ENCODE assay signal across 8 mouse cellular contexts in the genomic region with DNA sequence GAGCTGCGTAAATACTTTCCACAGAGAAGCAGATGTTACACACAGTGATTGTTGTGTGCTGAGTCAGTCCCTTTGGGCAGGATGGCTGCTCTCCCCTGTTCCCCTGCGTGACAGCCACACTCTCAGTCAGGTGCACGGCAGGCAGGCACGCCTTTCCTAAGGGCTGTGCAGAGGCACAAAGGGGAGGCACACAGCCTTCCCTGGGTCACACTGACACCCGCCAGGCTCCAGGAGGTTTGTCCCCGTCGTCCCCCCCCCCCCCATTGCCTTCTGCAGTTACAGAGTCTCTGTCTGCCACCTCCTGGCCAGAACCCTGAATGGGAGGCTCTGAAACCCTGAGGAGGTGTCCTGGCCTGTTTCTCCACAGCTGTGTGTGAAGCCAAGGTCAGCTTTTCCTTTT.
DNase-seq lines count a peak whose midpoint lies in the region; ATAC-seq and TF ChIP-seq lines count a peak whose summit lies in the region.

No protein-coding gene starts in this region.

- no peaks in the 10 kb centered on the region for H3K36me3 ChIP-seq in forebrain, embryonic 11.5 days (ENCODE audit: control insufficient read depth, insufficient read depth, low read length)
- no peaks in the 10 kb centered on the region for H3K36me3 ChIP-seq in forebrain, embryonic 15.5 days
- no peaks in the 10 kb centered on the region for H3K36me3 ChIP-seq in midbrain, embryonic 11.5 days (ENCODE audit: control insufficient read depth, insufficient read depth, low read length)
- no peaks in the 10 kb centered on the region for H3K36me3 ChIP-seq in midbrain, embryonic 16.5 days (ENCODE audit: control insufficient read depth, insufficient read depth, low read length)
- H3K36me3 ChIP-seq in hindbrain, postnatal 0 days (ENCODE audit: insufficient read depth, low read length): no peaks in the 10 kb centered on the region

- H3K9ac ChIP-seq in forebrain, embryonic 11.5 days (ENCODE audit: low read length): no peak overlapping the region
- H3K9ac ChIP-seq in forebrain, embryonic 15.5 days (replicated peaks): no peak overlapping the region
- H3K9ac ChIP-seq in midbrain, embryonic 11.5 days (ENCODE audit: low read length): no peak overlapping the region
- no peak overlapping the region for H3K9ac ChIP-seq in midbrain, embryonic 16.5 days (ENCODE audit: low read depth, low read length)
- no peak overlapping the region for H3K9ac ChIP-seq in hindbrain, postnatal 0 days (replicated peaks; ENCODE audit: low read length)

- H3K9me3 ChIP-seq in forebrain, embryonic 11.5 days (ENCODE audit: control insufficient read depth, low read length): no peaks in the 10 kb centered on the region
- no peaks in the 10 kb centered on the region for H3K9me3 ChIP-seq in forebrain, embryonic 15.5 days
- H3K9me3 ChIP-seq in midbrain, embryonic 11.5 days (ENCODE audit: control insufficient read depth, low read length): no peaks in the 10 kb centered on the region
- no peaks in the 10 kb centered on the region for H3K9me3 ChIP-seq in midbrain, embryonic 16.5 days (replicated peaks; ENCODE audit: control insufficient read depth, low read length, poor library complexity, severe bottlenecking)
- no peaks in the 10 kb centered on the region for H3K9me3 ChIP-seq in hindbrain, postnatal 0 days (ENCODE audit: low read length)

- H3K27ac ChIP-seq in forebrain, embryonic 11.5 days (ENCODE audit: low read depth, low read length): no peak overlapping the region
- H3K27ac ChIP-seq in forebrain, embryonic 15.5 days (replicated peaks): no peak overlapping the region
- no peak overlapping the region for H3K27ac ChIP-seq in midbrain, embryonic 11.5 days (ENCODE audit: low read depth, low read length)
- no peak overlapping the region for H3K27ac ChIP-seq in midbrain, embryonic 16.5 days (ENCODE audit: low read length)
- H3K27ac ChIP-seq in hindbrain, postnatal 0 days: no peak overlapping the region

- WGBS in forebrain, embryonic 11.5 days: 21% methylated on average over 7 of the region's 7 CpGs
- 20% methylated on average over 7 of the region's 7 CpGs for WGBS in forebrain, embryonic 15.5 days
- 33% methylated on average over 7 of the region's 7 CpGs for WGBS in midbrain, embryonic 11.5 days
- 34% methylated on average over 5 of the region's 7 CpGs for WGBS in midbrain, embryonic 16.5 days
- WGBS in hindbrain, postnatal 0 days: 20% methylated on average over 7 of the region's 7 CpGs

- no peak for DNase-seq in forebrain, embryonic 11.5 days (ENCODE audit: low spot score)
- DNase-seq in midbrain, embryonic 11.5 days (ENCODE audit: low spot score, missing footprints): no peak
- DNase-seq in hindbrain, postnatal 0 days (ENCODE audit: low spot score): peak; percentile 20
- DNase-seq in right cerebral cortex, adult 18-20 months: no peak
- no peak for DNase-seq in left cerebral cortex, adult 11 months (ENCODE audit: low spot score)

- H3K4me1 ChIP-seq in forebrain, embryonic 11.5 days (replicated peaks; ENCODE audit: control insufficient read depth, insufficient read depth, low read length): peaks cover 6% of the 10 kb centered on the region
- peaks cover 2% of the 10 kb centered on the region for H3K4me1 ChIP-seq in forebrain, embryonic 15.5 days
- 0 out of 2 replicates have a peak, but pooled peaks cover 4% of the 10 kb centered on the region for H3K4me1 ChIP-seq in midbrain, embryonic 11.5 days (ENCODE audit: control insufficient read depth, insufficient read depth, low read length)
- H3K4me1 ChIP-seq in midbrain, embryonic 16.5 days (ENCODE audit: control insufficient read depth, insufficient read depth, low read length): peaks cover 4% of the 10 kb centered on the region; the same call in 1 of the 2 replicates
- no peaks in the 10 kb centered on the region for H3K4me1 ChIP-seq in hindbrain, postnatal 0 days (ENCODE audit: insufficient read depth, low read length)

- no peak overlapping the region for H3K4me3 ChIP-seq in forebrain, embryonic 11.5 days (ENCODE audit: low read depth, low read length)
- H3K4me3 ChIP-seq in forebrain, embryonic 15.5 days: no peak overlapping the region
- H3K4me3 ChIP-seq in midbrain, embryonic 11.5 days (ENCODE audit: low read depth, low read length): no peak overlapping the region
- no peak overlapping the region for H3K4me3 ChIP-seq in midbrain, embryonic 16.5 days (ENCODE audit: low read depth, low read length)
- no peak overlapping the region for H3K4me3 ChIP-seq in hindbrain, postnatal 0 days (ENCODE audit: low read length)

- peak; percentile 48 for TF ChIP-seq CTCF in hindbrain, postnatal 0 days (IDR thresholded peaks at IDR 0.05; ENCODE audit: low read depth)

- H3K4me2 ChIP-seq in forebrain, embryonic 11.5 days (ENCODE audit: low read depth, low read length, severe bottlenecking): no peak overlapping the region
- no peak overlapping the region for H3K4me2 ChIP-seq in forebrain, embryonic 15.5 days (replicated peaks)
- no peak overlapping the region for H3K4me2 ChIP-seq in midbrain, embryonic 11.5 days
- no peak overlapping the region for H3K4me2 ChIP-seq in midbrain, embryonic 16.5 days (ENCODE audit: low read length)
- H3K4me2 ChIP-seq in hindbrain, postnatal 0 days (ENCODE audit: low read depth, low read length): no peak overlapping the region

- 0 out of 2 replicates have a peak, but pooled peaks cover 3% of the 10 kb centered on the region for H3K27me3 ChIP-seq in forebrain, embryonic 11.5 days (ENCODE audit: control insufficient read depth, insufficient read depth, low read length)
- 0 out of 2 replicates have a peak, but pooled peaks cover 4% of the 10 kb centered on the region for H3K27me3 ChIP-seq in forebrain, embryonic 15.5 days
- no peaks in the 10 kb centered on the region for H3K27me3 ChIP-seq in midbrain, embryonic 11.5 days (ENCODE audit: control insufficient read depth, insufficient read depth, low read length)
- H3K27me3 ChIP-seq in midbrain, embryonic 16.5 days (ENCODE audit: control insufficient read depth, insufficient read depth, low read depth, low read length): no peaks in the 10 kb centered on the region
- H3K27me3 ChIP-seq in hindbrain, postnatal 0 days (ENCODE audit: insufficient read depth, low read length): no peaks in the 10 kb centered on the region

- ATAC-seq in forebrain, embryonic 11.5 days (replicated peaks; ENCODE audit: low FRiP score): peak; percentile 42; the same call in 1 of the 2 replicates
- ATAC-seq in forebrain, embryonic 15.5 days (replicated peaks): no peak
- peak; percentile 57; the same call in 1 of the 2 replicates for ATAC-seq in midbrain, embryonic 11.5 days (ENCODE audit: low FRiP score)
- no peak for ATAC-seq in midbrain, embryonic 16.5 days
- ATAC-seq in common myeloid progenitor, adult 5-6 weeks (replicated peaks; ENCODE audit: low read depth, poor library complexity, severe bottlenecking): peak; percentile 47
- ATAC-seq in hindbrain, postnatal 0 days: peak; percentile 53; the same call in 1 of the 2 replicates

Comparison
In these comparisons a context has a peak if more than half of its experiments do, and no peak if none do; other contexts are left out.
1. ATAC-seq: peak in forebrain, embryonic 11.5 days (single experiment), midbrain, embryonic 11.5 days (single experiment), common myeloid progenitor, adult 5-6 weeks (single experiment) and hindbrain, postnatal 0 days (single experiment); none in forebrain, embryonic 15.5 days (single experiment) and midbrain, embryonic 16.5 days (single experiment).